Comparison of ENCODE assay signal across 8 mouse cellular contexts in the genomic region with DNA sequence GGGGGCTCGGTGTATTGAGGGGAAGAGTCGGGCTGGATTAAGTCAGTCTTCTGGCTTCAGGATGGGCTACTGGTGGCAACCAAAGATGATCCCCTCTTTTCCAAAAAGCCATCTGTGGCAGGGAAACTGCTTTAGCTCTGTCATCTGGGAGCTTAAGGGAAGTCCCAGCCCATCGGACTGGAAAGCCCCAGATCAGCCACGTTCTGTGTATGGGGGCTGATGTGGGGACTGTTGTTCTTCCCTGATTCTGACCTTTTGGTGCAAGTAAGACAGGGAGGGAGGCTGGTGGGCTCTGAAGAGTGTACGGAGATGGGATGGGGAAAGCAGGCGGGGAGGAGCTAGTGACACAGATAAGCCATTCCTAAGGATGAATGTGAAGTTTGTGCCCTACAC. TPM values are rescaled to one million over a fixed set of nuclear protein-coding genes. Genes with fewer than 3 reads are reported as not detected.
DNase-seq lines count a peak whose midpoint lies in the region; ATAC-seq and TF ChIP-seq lines count a peak whose summit lies in the region.

No protein-coding gene starts in this region.

- no peak for DNase-seq in lung, embryonic 14.5 days
- DNase-seq in lung, adult 18-20 months = no peak
- no peak for DNase-seq in forebrain, embryonic 10.5 days (ENCODE audit: extremely low spot score, low spot score)
- no peak for DNase-seq in left cerebral cortex, adult 18-20 months (ENCODE audit: low spot score in 2 of 2)
- no peak for DNase-seq in spleen, postnatal 4 days (ENCODE audit: low spot score in 2 of 2)
- DNase-seq in ovary, postnatal 10 days (ENCODE audit: low spot score) = no peak

- H3K27me3 ChIP-seq in lung, embryonic 14.5 days (ENCODE audit: insufficient read depth, low read length) = no peaks in the 10 kb centered on the region
- H3K27me3 ChIP-seq in forebrain, embryonic 10.5 days (ENCODE audit: poor library complexity, severe bottlenecking) = peaks cover 6% of the 10 kb centered on the region; the same call in 1 of the 2 replicates
- H3K27me3 ChIP-seq in intestine, postnatal 0 days (replicated peaks; ENCODE audit: control insufficient read depth, insufficient read depth, low read length) = no peaks in the 10 kb centered on the region
- no peaks in the 10 kb centered on the region for H3K27me3 ChIP-seq in neural tube, embryonic 13.5 days

- peak overlapping the region; percentile 14; the same call in 1 of the 2 replicates for H3K4me3 ChIP-seq in lung, embryonic 14.5 days (ENCODE audit: low read depth, low read length)
- peak overlapping the region; percentile 47 for H3K4me3 ChIP-seq in forebrain, embryonic 10.5 days
- H3K4me3 ChIP-seq in intestine, postnatal 0 days (ENCODE audit: low read depth, low read length) = no peak overlapping the region
- peak overlapping the region; percentile 19 for H3K4me3 ChIP-seq in neural tube, embryonic 13.5 days

- H3K4me2 ChIP-seq in lung, embryonic 14.5 days = peak overlapping the region; percentile 61
- peak overlapping the region; percentile 44 for H3K4me2 ChIP-seq in intestine, postnatal 0 days (replicated peaks; ENCODE audit: low read depth)
- H3K4me2 ChIP-seq in neural tube, embryonic 13.5 days = peak overlapping the region; percentile 54

- H3K9ac ChIP-seq in lung, embryonic 14.5 days = peak overlapping the region; percentile 20; the same call in 1 of the 2 replicates
- no peak overlapping the region for H3K9ac ChIP-seq in intestine, postnatal 0 days (ENCODE audit: low read depth, low read length)
- H3K9ac ChIP-seq in neural tube, embryonic 13.5 days = peak overlapping the region; percentile 49

- TF ChIP-seq CTCF in lung, embryonic 14.5 days (IDR thresholded peaks at IDR 0.05; ENCODE audit: low read depth) = no peak
- TF ChIP-seq CTCF in intestine, postnatal 0 days (IDR thresholded peaks at IDR 0.05; ENCODE audit: low read depth) = no peak

- H3K27ac ChIP-seq in lung, embryonic 14.5 days (ENCODE audit: low read depth) = peak overlapping the region; percentile 81
- peak overlapping the region; percentile 87 for H3K27ac ChIP-seq in forebrain, embryonic 10.5 days
- peak overlapping the region; percentile 54 for H3K27ac ChIP-seq in intestine, postnatal 0 days (ENCODE audit: low read depth, low read length)
- peak overlapping the region; percentile 89 for H3K27ac ChIP-seq in neural tube, embryonic 13.5 days (replicated peaks)

- no peaks in the 10 kb centered on the region for H3K36me3 ChIP-seq in lung, embryonic 14.5 days (ENCODE audit: insufficient read depth)
- H3K36me3 ChIP-seq in forebrain, embryonic 10.5 days (replicated peaks) = no peaks in the 10 kb centered on the region
- no peaks in the 10 kb centered on the region for H3K36me3 ChIP-seq in intestine, postnatal 0 days (ENCODE audit: control insufficient read depth, insufficient read depth)
- no peaks in the 10 kb centered on the region for H3K36me3 ChIP-seq in neural tube, embryonic 13.5 days

- H3K4me1 ChIP-seq in lung, embryonic 14.5 days (ENCODE audit: insufficient read depth) = peaks cover 33% of the 10 kb centered on the region
- peaks cover 84% of the 10 kb centered on the region for H3K4me1 ChIP-seq in forebrain, embryonic 10.5 days
- peaks cover 26% of the 10 kb centered on the region for H3K4me1 ChIP-seq in intestine, postnatal 0 days (replicated peaks; ENCODE audit: control insufficient read depth, insufficient read depth, low read length)
- H3K4me1 ChIP-seq in neural tube, embryonic 13.5 days (replicated peaks) = peaks cover 78% of the 10 kb centered on the region

- no peak; the same call in 1 of the 2 replicates for ATAC-seq in lung, embryonic 14.5 days (ENCODE audit: insufficient read depth)
- no peak for ATAC-seq in intestine, postnatal 0 days
- ATAC-seq in neural tube, embryonic 13.5 days (ENCODE audit: low read depth) = no peak

- 14% methylated on average over 6 of the region's 6 CpGs for WGBS in lung, embryonic 14.5 days
- 2% methylated on average over 6 of the region's 6 CpGs for WGBS in forebrain, embryonic 10.5 days
- 24% methylated on average over 6 of the region's 6 CpGs for WGBS in intestine, postnatal 0 days
- WGBS in neural tube, embryonic 13.5 days = 9% methylated on average over 6 of the region's 6 CpGs

- H3K9me3 ChIP-seq in lung, embryonic 14.5 days (ENCODE audit: low read depth, low read length) = no peaks in the 10 kb centered on the region
- no peaks in the 10 kb centered on the region for H3K9me3 ChIP-seq in forebrain, embryonic 10.5 days
- no peaks in the 10 kb centered on the region for H3K9me3 ChIP-seq in intestine, postnatal 0 days (ENCODE audit: control insufficient read depth)
- no peaks in the 10 kb centered on the region for H3K9me3 ChIP-seq in neural tube, embryonic 13.5 days

RNA-seq across cellular contexts. Expression of a gene that starts 22.6 kb away (rescaled TPM):
- 28.3 and 31.0 TPM in 2 replicates for polyA plus RNA-seq in lung, embryonic 14.5 days (2014; fragmentation: Nextera tagmentation; extraction: Ambion mirVana)
- 16.6 and 19.3 TPM in 2 replicates for polyA plus RNA-seq in forebrain, embryonic 10.5 days (2016; fragmentation: Nextera tagmentation; extraction: Ambion mirVana)
- polyA plus RNA-seq in intestine, postnatal 0 days (2015; fragmentation: Nextera tagmentation; extraction: Ambion mirVana) = 16.7 and 17.1 TPM in 2 replicates
- polyA plus RNA-seq in neural tube, embryonic 13.5 days (2015; fragmentation: Nextera tagmentation; extraction: Ambion mirVana) = 26.5 and 30.4 TPM in 2 replicates
- 100 to 1,000 TPM; 119 to 120 TPM for total RNA-seq in left cerebral cortex, adult 18-20 months (2021)

RNA-seq across cellular contexts. Expression of a gene that starts 48.9 kb away (rescaled TPM):
- 78.6 and 85.4 TPM in 2 replicates for polyA plus RNA-seq in lung, embryonic 14.5 days (2014; fragmentation: Nextera tagmentation; extraction: Ambion mirVana)
- polyA plus RNA-seq in forebrain, embryonic 10.5 days (2016; fragmentation: Nextera tagmentation; extraction: Ambion mirVana) = 196 and 201 TPM in 2 replicates
- 21.1 and 25.6 TPM in 2 replicates for polyA plus RNA-seq in intestine, postnatal 0 days (2015; fragmentation: Nextera tagmentation; extraction: Ambion mirVana)
- 208 and 217 TPM in 2 replicates for polyA plus RNA-seq in neural tube, embryonic 13.5 days (2015; fragmentation: Nextera tagmentation; extraction: Ambion mirVana)
- 100 to 1,000 TPM; 122 to 128 TPM for total RNA-seq in left cerebral cortex, adult 18-20 months (2021)

RNA-seq across cellular contexts. Expression of a gene that starts 49.0 kb away (rescaled TPM):
- 22.2 and 24.9 TPM in 2 replicates for polyA plus RNA-seq in lung, embryonic 14.5 days (2014; fragmentation: Nextera tagmentation; extraction: Ambion mirVana)
- polyA plus RNA-seq in forebrain, embryonic 10.5 days (2016; fragmentation: Nextera tagmentation; extraction: Ambion mirVana) = 16.6 and 17.9 TPM in 2 replicates
- 5.2 and 6.2 TPM in 2 replicates for polyA plus RNA-seq in intestine, postnatal 0 days (2015; fragmentation: Nextera tagmentation; extraction: Ambion mirVana)
- polyA plus RNA-seq in neural tube, embryonic 13.5 days (2015; fragmentation: Nextera tagmentation; extraction: Ambion mirVana) = 10.6 and 12.9 TPM in 2 replicates
- 1 to 10 TPM; 3.5 to 5.6 TPM for total RNA-seq in left cerebral cortex, adult 18-20 months (2021)
